Mouse (Mus musculus) yolk sac, embryonic 10.5 days (tissue): ENCODE measurements around the gene BC024978.
"Not testable (repeated sequence)": the region's sequence is repeated elsewhere in the genome, so short reads cannot be mapped to it uniquely, and the experiment has no call there.

Experiments
- DNase-seq: peaks from one replicate; pipeline ENCODE4 v3.0.0-alpha.2; 2017; ENCODE audit warnings: low spot score

BC024978 gene

GRCm38 (mm10) chr7:27224877-27225575 lies 29.4 kb downstream of the BC024978 start:
- no peak for DNase-seq

- no peak for DNase-seq
These were observed 31.7 kb downstream of the BC024978 start for GRCm38 (mm10) chr7:27227276-27227675.

GRCm38 (mm10) chr7:27227676-27228075 lies 32.1 kb downstream of the BC024978 start:
- DNase-seq = no peak

GRCm38 (mm10) chr7:27228281-27228821 lies 32.8 kb downstream of the BC024978 start, which contains the start of gene Itpkc:
Gene Itpkc, minus strand, starts transcription at chr7:27228661.
- peak; percentile 95 for DNase-seq

- DNase-seq = no peak
These were observed 33.3 kb downstream of the BC024978 start for GRCm38 (mm10) chr7:27228865-27229264.

GRCm38 (mm10) chr7:27230781-27231180 lies 35.2 kb downstream of the BC024978 start:
- no peak for DNase-seq

- no peak for DNase-seq
These were observed 36.2 kb downstream of the BC024978 start for GRCm38 (mm10) chr7:27231693-27232331.

GRCm38 (mm10) chr7:27232781-27233281 lies 37.2 kb downstream of the BC024978 start, which contains the start of gene Coq8b:
Gene Coq8b, plus strand, starts transcription at chr7:27233023.
- peak; percentile 97 for DNase-seq

GRCm38 (mm10) chr7:27233300-27233699 lies 37.7 kb downstream of the BC024978 start:
- DNase-seq = no peak

- DNase-seq = no peak
These were observed 40.1 kb downstream of the BC024978 start for GRCm38 (mm10) chr7:27235726-27236125.

GRCm38 (mm10) chr7:27237527-27237926 lies 41.9 kb downstream of the BC024978 start:
- no peak for DNase-seq

- no peak for DNase-seq
These were observed 43.0 kb downstream of the BC024978 start for GRCm38 (mm10) chr7:27238568-27238967.

- DNase-seq = no peak
These were observed 47.6 kb downstream of the BC024978 start for GRCm38 (mm10) chr7:27243211-27243610.

- DNase-seq = not testable (repeated sequence)
These were observed 48.5 kb downstream of the BC024978 start for GRCm38 (mm10) chr7:27244088-27244487.

- no peak for DNase-seq
These were observed 53.6 kb downstream of the BC024978 start for GRCm38 (mm10) chr7:27249146-27249545.

GRCm38 (mm10) chr7:27249928-27250327 lies 54.3 kb downstream of the BC024978 start:
- no peak for DNase-seq

GRCm38 (mm10) chr7:27251946-27252345 lies 56.4 kb downstream of the BC024978 start:
- peak; percentile 84 for DNase-seq

- DNase-seq = peak; percentile 22
These were observed 60.1 kb downstream of the BC024978 start for GRCm38 (mm10) chr7:27255721-27256120.

GRCm38 (mm10) chr7:27257046-27257851 lies 61.7 kb downstream of the BC024978 start:
- no peak for DNase-seq

GRCm38 (mm10) chr7:27257852-27258204 lies 62.2 kb downstream of the BC024978 start:
- no peak for DNase-seq

- DNase-seq = peak; percentile 93
These were observed 62.8 kb downstream of the BC024978 start, which contains the start of gene Numbl for GRCm38 (mm10) chr7:27258205-27258899. Gene Numbl, plus strand, starts transcription at chr7:27258433.
